Mouse (Mus musculus) stomach, postnatal 0 days (tissue): Measurements from ENCODE around the gene Dgat2l6. TPM values are rescaled to one million over a fixed set of nuclear protein-coding genes. Genes with fewer than 3 reads are reported as not detected.

Source experiments
- ATAC-seq: fragments of 200-750 bp; cut with Nextera tagmentation; 2 replicates; pipeline ENCODE4 v1.8.0; 2017; ENCODE audit not compliant: low FRiP score, low TSS enrichment
- DNase-seq: peaks from one replicate; pipeline ENCODE4 v3.0.0-alpha.2; 2016; ENCODE audit warnings: low spot score
- H3K27ac ChIP-seq: fragments of 300-500 bp; sonication (generic); replicated peaks from 2 replicates; pipeline ENCODE4 v1.5.1; 2014; ENCODE audit warnings: mild to moderate bottlenecking, control low read depth
- H3K27me3 ChIP-seq: fragments of 300-500 bp; sonication (generic); 2 replicates; pipeline ENCODE4 v1.6.1; 2014; ENCODE audit warnings: low read length; ENCODE audit not compliant: control insufficient read depth, insufficient read depth
- H3K36me3 ChIP-seq: fragments of 300-500 bp; sonication (generic); 2 replicates; pipeline ENCODE4 v1.6.1; 2014; ENCODE audit warnings: low read length, mixed read lengths; ENCODE audit not compliant: control insufficient read depth, insufficient read depth
- H3K4me1 ChIP-seq: fragments of 300-500 bp; sonication (generic); replicated peaks from 2 replicates; pipeline ENCODE4 v1.6.1; 2014; ENCODE audit warnings: antibody characterized with exemption; ENCODE audit not compliant: control insufficient read depth, insufficient read depth
- H3K4me2 ChIP-seq: fragments of 300-500 bp; sonication (generic); replicated peaks from 2 replicates; pipeline ENCODE4 v1.6.1; 2014; ENCODE audit warnings: low read depth, mild to moderate bottlenecking, control low read depth, moderate library complexity
- H3K4me3 ChIP-seq: fragments of 300-500 bp; sonication (generic); 2 replicates; pipeline ENCODE4 v1.5.1; 2014; ENCODE audit warnings: low read depth, low read length, control low read depth
- H3K9ac ChIP-seq: fragments of 300-500 bp; sonication (generic); 2 replicates; pipeline ENCODE4 v1.6.1; 2014; ENCODE audit warnings: mild to moderate bottlenecking, low read length, control low read depth, mixed read lengths
- H3K9me3 ChIP-seq: fragments of 300-500 bp; sonication (generic); 2 replicates; pipeline ENCODE4 v1.6.1; 2016; ENCODE audit warnings: low read length; ENCODE audit not compliant: control insufficient read depth
- CTCF ChIP-seq: IDR thresholded peaks from 2 replicates; pipeline ENCODE4 v1.5.1; 2016; ENCODE audit warnings: antibody characterized with exemption, low read depth, mild to moderate bottlenecking, moderate library complexity
- EP300 ChIP-seq: optimal IDR thresholded peaks from 2 replicates; pipeline ENCODE3; 2016; ENCODE audit warnings: antibody characterized with exemption
- WGBS: fragments of 180-500 bp; shearing (Covaris S2); extraction: QIAGEN DNeasy Blood & Tissue Kit; methylation state at CpG from one replicate; pipeline ENCODE4 v1.1.7; 2014; 5-methylcytosine and 5-hydroxymethylcytosine counted together
- polyA plus RNA-seq: library from polyadenylated mRNA; unstranded; fragments of >200 nt; fragmentation: Nextera tagmentation; extraction: Ambion mirVana; gene quantifications from 2 replicates; pipeline ENCODE4 v1.2.1, GENCODE M21; 2015

Dgat2l6 gene
- polyA plus RNA-seq, 1 experiment from 2014 or later: 0.04 TPM

DNA sequence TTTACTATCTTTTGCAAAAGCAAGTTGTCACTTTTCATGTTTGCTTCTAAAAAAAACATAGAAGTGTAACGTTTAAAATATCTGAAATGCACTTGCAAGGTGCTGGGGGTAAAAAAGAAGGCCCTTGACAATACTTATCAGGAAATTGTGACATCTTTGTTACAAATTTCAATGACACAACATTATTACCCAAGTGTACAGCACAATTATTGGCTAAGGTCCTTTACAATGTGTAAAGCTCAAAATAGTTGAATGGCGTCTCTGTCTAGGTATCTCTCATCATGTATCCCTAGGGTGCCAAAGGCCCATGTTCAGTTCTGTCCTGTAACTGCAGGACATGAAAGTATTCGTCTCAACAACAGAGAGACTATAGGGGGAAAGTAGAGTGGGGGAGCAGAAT is 31.4 kb downstream of the Dgat2l6 start:
- DNase-seq: no peak
- Histone ChIP-seq H3K4me2 (no peak overlapping the region), H3K4me1 (no peaks in the 10 kb centered on the region), H3K4me3 (no peak overlapping the region), H3K9me3 (no peaks in the 10 kb centered on the region), H3K36me3 (no peaks in the 10 kb centered on the region), H3K9ac (no peak overlapping the region), H3K27ac (no peak overlapping the region), H3K27me3 (no peaks in the 10 kb centered on the region)
- no peak for ATAC-seq
- WGBS: 61% methylated on average over 3 of the region's 3 CpGs
- TF ChIP-seq CTCF: no peak
- TF ChIP-seq EP300: no peak

DNA sequence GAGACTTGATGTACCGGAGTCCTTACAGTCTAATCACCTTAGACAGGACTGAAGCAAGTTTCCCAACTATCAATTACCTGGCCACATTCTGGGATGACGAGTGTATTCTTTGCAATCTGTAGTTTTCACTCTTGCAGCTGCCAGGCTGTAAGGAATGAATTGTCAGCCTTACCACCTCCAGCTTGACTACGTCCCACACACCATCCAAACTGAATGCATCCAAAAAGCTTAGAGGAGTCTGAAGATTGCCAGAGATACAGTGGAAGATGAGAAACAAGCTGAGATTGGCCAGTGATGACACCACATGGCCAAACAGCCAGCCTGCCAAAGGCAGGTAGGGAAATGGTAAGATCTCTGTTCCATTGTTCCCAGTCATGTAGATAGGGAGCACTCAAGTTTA is 41.1 kb downstream of the Dgat2l6 start:
- WGBS: 80% methylated on average over 3 of the region's 3 CpGs
- Histone ChIP-seq H3K27me3 (no peaks in the 10 kb centered on the region), H3K27ac (no peak overlapping the region), H3K4me3 (no peak overlapping the region), H3K9ac (no peak overlapping the region), H3K4me1 (no peaks in the 10 kb centered on the region), H3K4me2 (no peak overlapping the region), H3K36me3 (no peaks in the 10 kb centered on the region), H3K9me3 (no peaks in the 10 kb centered on the region)
- ATAC-seq (no peak), DNase-seq (no peak)
- no peak for TF ChIP-seq EP300
- TF ChIP-seq CTCF: no peak

DNA sequence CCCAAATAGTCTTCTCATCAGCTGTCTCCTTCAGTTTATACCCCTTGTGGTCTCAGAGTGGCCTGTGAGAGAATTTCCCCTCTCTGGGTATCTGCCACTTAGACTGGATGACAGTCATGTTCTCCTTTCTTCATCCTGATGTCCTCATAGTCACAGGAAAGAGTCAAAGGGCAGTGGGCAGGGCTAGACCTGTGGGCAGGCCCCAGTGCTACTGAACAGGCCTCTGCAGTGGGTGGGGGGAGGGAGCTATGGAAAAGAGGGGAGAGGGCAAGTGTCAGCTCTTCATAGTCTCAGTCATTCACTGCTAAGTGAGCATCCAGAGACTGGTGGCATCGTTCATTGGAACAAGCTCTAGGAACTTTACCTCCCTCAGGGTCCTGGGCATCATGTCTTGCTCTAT is 47.3 kb downstream of the Dgat2l6 start, which contains the start of gene Awat1:
Gene Awat1 (plus strand): TSS at position 301 of the 400 bp plus-strand sequence.
- H3K9ac ChIP-seq: no peak within 1 kb of the TSS
- 85% methylated on average over 1 of the region's 1 CpGs for WGBS
- ATAC-seq: no peak

DNA sequence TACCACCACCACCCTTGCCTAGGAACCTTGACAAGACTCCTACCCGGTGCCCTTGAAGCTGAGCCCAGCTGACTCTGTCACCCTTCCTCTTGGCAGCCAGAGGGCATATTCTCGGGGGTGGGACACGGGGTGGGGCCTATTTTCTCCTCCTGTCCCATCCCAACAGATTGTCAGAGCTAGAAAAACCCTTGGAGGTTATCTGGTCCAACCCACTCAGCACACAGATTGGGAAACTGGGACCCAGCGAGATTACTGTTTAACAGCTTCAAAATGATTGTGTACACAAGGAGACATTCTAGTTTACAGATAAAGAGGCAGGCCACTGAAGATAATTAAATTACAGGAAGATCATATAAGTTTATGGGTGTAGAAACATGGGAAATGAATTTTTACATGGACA is 70.2 kb downstream of the Dgat2l6 start, which contains the start of gene P2ry4:
Gene P2ry4 (minus strand): TSS at position 79 of the 400 bp plus-strand sequence.
- DNase-seq (no peak), ATAC-seq (no peak)
- Histone ChIP-seq H3K9ac (no peak within 1 kb of the TSS), H3K27me3 (no peaks in the 10 kb centered on the region), H3K27ac (no peak within 1 kb of the TSS), H3K4me3 (no peak within 1 kb of the TSS), H3K4me1 (no peaks in the 10 kb centered on the region), H3K4me2 (no peak within 1 kb of the TSS), H3K9me3 (no peaks in the 10 kb centered on the region), H3K36me3 (no peaks in the 10 kb centered on the region)
- TF ChIP-seq EP300: no peak
- no peak for TF ChIP-seq CTCF
- WGBS: 49% methylated on average over 4 of the region's 4 CpGs

More for the DNA sequence above, 47.3 kb downstream of the Dgat2l6 start, which contains the start of gene Awat1:
- Histone ChIP-seq H3K4me1 (no peaks in the 10 kb centered on the region), H3K27me3 (no peaks in the 10 kb centered on the region), H3K9me3 (no peaks in the 10 kb centered on the region), H3K36me3 (no peaks in the 10 kb centered on the region), H3K27ac (no peak within 1 kb of the TSS), H3K4me2 (no peak within 1 kb of the TSS), H3K4me3 (no peak within 1 kb of the TSS)
- no peak for DNase-seq
- TF ChIP-seq CTCF: no peak
- no peak for TF ChIP-seq EP300

Other genes starting within 250 kb of the Dgat2l6 start
- not detected in 2 replicates for gene Otud6a, start 95.8 kb upstream of the Dgat2l6 start, polyA plus RNA-seq
- gene Awat2, start 82.1 kb upstream of the Dgat2l6 start, polyA plus RNA-seq: 0.36 and 0.39 TPM in 2 replicates
- gene Igbp1, start 30.5 kb upstream of the Dgat2l6 start, polyA plus RNA-seq: 28.9 and 30.7 TPM in 2 replicates
- gene Awat1, start 47.4 kb downstream of the Dgat2l6 start, polyA plus RNA-seq: not detected in 2 replicates
- 2.9 and 3.0 TPM in 2 replicates for gene P2ry4, start 70.0 kb downstream of the Dgat2l6 start, polyA plus RNA-seq
- not detected in 2 replicates for gene Arr3, start 80.7 kb downstream of the Dgat2l6 start, polyA plus RNA-seq
- gene Kif4, start 100.9 kb downstream of the Dgat2l6 start, polyA plus RNA-seq: 4.0 and 4.8 TPM in 2 replicates
- 80.2 and 81.2 TPM in 2 replicates for gene Pdzd11, start 101.7 kb downstream of the Dgat2l6 start, polyA plus RNA-seq
- gene Gdpd2, start 205.0 kb downstream of the Dgat2l6 start, polyA plus RNA-seq: 21.4 and 28.1 TPM in 2 replicates
- gene Dlg3, start 242.9 kb downstream of the Dgat2l6 start, polyA plus RNA-seq: 3.0 and 3.2 TPM in 2 replicates